Mouse (Mus musculus) ES-E14 (cell line): ENCODE results near the gene Zfp949. TPM values are rescaled to one million over a fixed set of nuclear protein-coding genes. Genes with fewer than 3 reads are reported as not detected.
"Not testable (repeated sequence)": the region's sequence is repeated elsewhere in the genome, so short reads cannot be mapped to it uniquely, and the experiment has no call there.

Experiments used
- DNase-seq: peaks from one replicate; pipeline ENCODE4 v3.0.0-alpha.2; 2013; ENCODE audit warnings: low read depth, low spot score
- H3K27ac ChIP-seq: 2 replicates; pipeline ENCODE4 v1.5.1; 2012; ENCODE audit warnings: low read depth, mild to moderate bottlenecking, low read length, moderate library complexity, mixed read lengths; ENCODE audit not compliant: poor library complexity, insufficient read depth, severe bottlenecking
- H3K36me3 ChIP-seq: 2 replicates; pipeline ENCODE4 v1.6.1; 2012; ENCODE audit warnings: mild to moderate bottlenecking, low read length, moderate library complexity, mixed read lengths; ENCODE audit not compliant: control insufficient read depth, poor library complexity, insufficient read depth, severe bottlenecking
- H3K4me1 ChIP-seq, 2 experiments: fragments of 150-350 bp in 1 of 2; sonication (generic) in 1 of 2; 2 replicates each; pipeline ENCODE4 v1.6.1; 2012; ENCODE audit warnings: low read length in 2 of 2, mild to moderate bottlenecking in 1 of 2, mixed read lengths in 1 of 2; ENCODE audit not compliant: control insufficient read depth in 2 of 2, insufficient read depth in 2 of 2, poor library complexity in 1 of 2
- H3K4me3 ChIP-seq, 2 experiments: fragments of 150-350 bp in 1 of 2; sonication (generic) in 1 of 2; 2 replicates each; pipeline ENCODE4 v1.5.1; 2012; ENCODE audit warnings: low read length in 2 of 2, low read depth in 1 of 2, mild to moderate bottlenecking in 1 of 2, mixed read lengths in 1 of 2; ENCODE audit not compliant: insufficient read depth in 1 of 2, poor library complexity in 1 of 2, severe bottlenecking in 1 of 2
- H3K9ac ChIP-seq: 2 replicates; pipeline ENCODE4 v1.6.1; 2012; ENCODE audit warnings: low read depth, mild to moderate bottlenecking, low read length, mixed read lengths; ENCODE audit not compliant: poor library complexity, insufficient read depth, severe bottlenecking
- H3K9me3 ChIP-seq: fragments of 150-350 bp; sonication (generic); 2 replicates; pipeline ENCODE4 v1.6.1; 2012; ENCODE audit warnings: low read depth, mild to moderate bottlenecking, low read length; ENCODE audit not compliant: control insufficient read depth, insufficient read depth
- CHD2 ChIP-seq: IDR thresholded peaks from 2 replicates; pipeline ENCODE4 v1.6.1; 2014; ENCODE audit warnings: mild to moderate bottlenecking, low read depth, low read length, inconsistent platforms
- HCFC1 ChIP-seq: IDR thresholded peaks from 2 replicates; pipeline ENCODE4 v1.6.1; 2012; ENCODE audit warnings: low read length, inconsistent platforms, borderline replicate concordance; ENCODE audit not compliant: insufficient read depth
- MAFK ChIP-seq: IDR thresholded peaks from 2 replicates; pipeline ENCODE4 v1.6.1; 2014; ENCODE audit warnings: mild to moderate bottlenecking, low read depth, low read length, inconsistent platforms; ENCODE audit not compliant: insufficient read depth
- ZC3H11A ChIP-seq: IDR thresholded peaks from 2 replicates; pipeline ENCODE4 v1.6.1; 2012; ENCODE audit warnings: low read depth, mild to moderate bottlenecking, inconsistent platforms, low read length, borderline replicate concordance
- ZNF384 ChIP-seq: IDR thresholded peaks from 2 replicates; pipeline ENCODE4 v1.6.1; 2012; ENCODE audit warnings: low read depth, low read length, inconsistent platforms
- in situ Hi-C, 2 experiments: fragments of 600-800 bp; cut with MboI; formaldehyde crosslinking; loops; one replicate each; pipeline ENCODE4 v1.15.1; 2025; ENCODE audit warnings: low sequenced_read_pairs in 2 of 2, inconsistent platforms in 1 of 2; ENCODE audit not compliant: unreplicated experiment in 2 of 2
- total RNA-seq: library from RNA; depleted of rRNA; stranded (reverse); fragments of 300-350 nt; gene quantifications from 2 replicates; pipeline ENCODE4 v1.2.3, GENCODE M21; 2012

Zfp949 gene
- total RNA-seq, 1 experiment: 7.1 TPM

GRCm38 (mm10) chr9:88548614-88548945, 760 bp downstream of the Zfp949 start:
- TF ChIP-seq ZNF384 (no peak), CHD2 (no peak), HCFC1 (no peak), MAFK (no peak), ZC3H11A (no peak)
- Histone ChIP-seq H3K27ac (no peak overlapping the region), H3K4me1 (peaks cover 0 to 1% of the 10 kb centered on the region in 2 experiments; a peak in 1 of 4 replicates), H3K4me3 (peak overlapping the region; percentile 82 to 83), H3K36me3 (no peaks in the 10 kb centered on the region), H3K9me3 (no peaks in the 10 kb centered on the region), H3K9ac (peak overlapping the region; percentile 76)
- peak; percentile 21 for DNase-seq
- in situ Hi-C loops: loop anchor here (10.0 kb wide), 1 partner anchor 304 kb away; no protein-coding TSS in a partner anchor

DNA sequence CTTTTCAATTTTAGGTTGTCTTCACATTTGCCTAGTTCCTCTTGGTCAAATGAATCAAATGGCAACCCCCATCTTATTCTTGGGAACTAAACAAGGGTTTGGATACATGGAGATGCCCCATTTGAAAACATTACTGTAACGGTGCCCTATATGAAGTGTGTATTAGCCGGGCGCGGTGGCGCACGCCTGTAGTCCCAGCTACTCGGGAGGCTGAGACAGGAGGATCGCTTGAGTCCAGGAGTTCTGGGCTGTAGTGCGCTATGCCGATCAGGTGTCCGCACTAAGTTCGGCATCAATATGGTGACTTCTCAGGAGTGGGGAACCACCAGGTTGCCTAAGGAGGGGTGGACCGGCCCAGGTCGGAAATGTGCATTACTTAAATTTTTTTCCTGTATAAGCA, 5.3 kb downstream of the Zfp949 start:
- Histone ChIP-seq H3K4me3 (no peak overlapping the region), H3K4me1 (peaks cover 0 to 1% of the 10 kb centered on the region in 2 experiments; a peak in 1 of 4 replicates), H3K36me3 (peaks cover 5% of the 10 kb centered on the region), H3K27ac (no peak overlapping the region), H3K9ac (no peak overlapping the region), H3K9me3 (no peaks in the 10 kb centered on the region)
- in situ Hi-C loops: no loop called here
- DNase-seq: no peak
- TF ChIP-seq CHD2: no peak
- no peak for TF ChIP-seq HCFC1
- TF ChIP-seq ZC3H11A: no peak
- TF ChIP-seq MAFK: no peak

DNA sequence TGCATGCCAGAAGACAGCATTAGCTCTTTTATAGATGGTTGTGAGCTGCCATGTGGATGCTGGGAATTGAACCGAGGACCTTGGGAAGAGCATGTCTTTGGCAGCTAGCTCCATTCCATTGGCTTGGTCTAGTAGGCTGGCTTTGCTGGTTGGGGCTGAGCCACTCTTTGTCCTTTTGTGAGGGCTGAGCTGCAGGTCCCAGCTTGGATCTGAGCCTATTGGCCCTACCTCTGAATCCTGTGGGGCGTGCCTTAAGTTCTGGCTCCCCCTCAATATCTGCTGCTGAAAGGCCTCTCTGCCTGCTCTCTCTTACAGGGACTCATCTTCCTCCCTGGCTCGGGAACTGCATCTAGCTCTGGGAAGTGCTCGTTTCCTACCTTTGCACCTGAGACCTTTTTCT, 10.3 kb downstream of the Zfp949 start:
- Histone ChIP-seq H3K9ac (peak overlapping the region; percentile 32; the same call in 1 of the 2 replicates), H3K9me3 (no peaks in the 10 kb centered on the region), H3K4me3 (no peak overlapping the region), H3K27ac (no peak overlapping the region), H3K4me1 (no peaks in the 10 kb centered on the region; a peak in 1 of 4 replicates), H3K36me3 (peaks cover 5% of the 10 kb centered on the region)
- in situ Hi-C loops: no loop called here
- TF ChIP-seq ZNF384 (no peak), ZC3H11A (no peak), MAFK (no peak), CHD2 (no peak), HCFC1 (no peak)
- no peak for DNase-seq

- H3K4me3 ChIP-seq, H3K36me3 ChIP-seq, DNase-seq, H3K9ac ChIP-seq, H3K27ac ChIP-seq, H3K4me1 ChIP-seq, H3K9me3 ChIP-seq, in situ Hi-C loops: not testable (repeated sequence)
Measured at GRCm38 (mm10) chr9:88561476-88561875, 13.7 kb downstream of the Zfp949 start.

- H3K4me3 ChIP-seq, H3K9me3 ChIP-seq, H3K4me1 ChIP-seq, H3K9ac ChIP-seq, DNase-seq, in situ Hi-C loops, H3K27ac ChIP-seq, H3K36me3 ChIP-seq: not testable (repeated sequence)
Measured at GRCm38 (mm10) chr9:88570471-88570870, 22.7 kb downstream of the Zfp949 start.

- H3K27ac ChIP-seq, in situ Hi-C loops, H3K36me3 ChIP-seq, DNase-seq, H3K9me3 ChIP-seq, H3K9ac ChIP-seq, H3K4me3 ChIP-seq, H3K4me1 ChIP-seq: not testable (repeated sequence)
Measured at GRCm38 (mm10) chr9:88580591-88580990, 32.8 kb downstream of the Zfp949 start, which contains the start of gene Trim43a. TSS of gene Trim43a (plus strand) at chr9:88580891.

- H3K9ac ChIP-seq, H3K36me3 ChIP-seq, DNase-seq, H3K27ac ChIP-seq, H3K4me1 ChIP-seq, H3K4me3 ChIP-seq, H3K9me3 ChIP-seq, in situ Hi-C loops: not testable (repeated sequence)
Measured at GRCm38 (mm10) chr9:88593708-88594107, 45.9 kb downstream of the Zfp949 start.
